Mouse (Mus musculus) left cerebral cortex, adult 11 months (tissue): ENCODE measurements around the gene Klri2.
"Not testable (repeated sequence)": the region's sequence is repeated elsewhere in the genome, so short reads cannot be mapped to it uniquely, and the experiment has no call there.

ENCODE experiments used
- DNase-seq: peaks from one replicate; pipeline ENCODE4 v3.0.0; 2022; ENCODE audit warnings: low spot score

Klri2 gene

GRCm38 (mm10) chr6:129740069-129740721 lies at the start of gene Klri2:
TSS of gene Klri2 (minus strand) at chr6:129740484.
- DNase-seq, result no peak

- not testable (repeated sequence) for DNase-seq
Measured at GRCm38 (mm10) chr6:129784170-129784569, 43.9 kb upstream of the Klri2 start, which contains the start of gene Gm156. TSS of gene Gm156 (minus strand) at chr6:129784270.

- no peak for DNase-seq
Measured at GRCm38 (mm10) chr6:129747654-129748032, 7.4 kb upstream of the Klri2 start.

GRCm38 (mm10) chr6:129747016-129747653 lies 6.9 kb upstream of the Klri2 start:
- DNase-seq, result no peak

GRCm38 (mm10) chr6:129746151-129746550 lies 5.9 kb upstream of the Klri2 start:
- no peak for DNase-seq

- DNase-seq, result no peak
Measured at GRCm38 (mm10) chr6:129736414-129736813, 3.9 kb downstream of the Klri2 start.

GRCm38 (mm10) chr6:129727237-129727636 lies 13.0 kb downstream of the Klri2 start:
- no peak for DNase-seq

- DNase-seq, result no peak
Measured at GRCm38 (mm10) chr6:129721390-129721789, 18.9 kb downstream of the Klri2 start.

GRCm38 (mm10) chr6:129720487-129720886 lies 19.8 kb downstream of the Klri2 start:
- DNase-seq, result no peak

GRCm38 (mm10) chr6:129717032-129717431 lies 23.3 kb downstream of the Klri2 start, which contains the start of gene Klri1:
TSS of gene Klri1 (minus strand) at chr6:129717132.
- no peak for DNase-seq

- DNase-seq, result no peak
Measured at GRCm38 (mm10) chr6:129713566-129713965, 26.7 kb downstream of the Klri2 start.

GRCm38 (mm10) chr6:129691436-129691835 lies 48.8 kb downstream of the Klri2 start:
- not testable (repeated sequence) for DNase-seq

- no peak for DNase-seq
Measured at GRCm38 (mm10) chr6:129680379-129680778, 59.9 kb downstream of the Klri2 start.
